Mouse (Mus musculus) CH12.LX (cell line): ENCODE data around the gene Ogdh. TPM values are rescaled to one million over a fixed set of nuclear protein-coding genes. Genes with fewer than 3 reads are reported as not detected.
"Not testable (repeated sequence)": the region's sequence is repeated elsewhere in the genome, so short reads cannot be mapped to it uniquely, and the experiment has no call there.

Experiments used
- DNase-seq: peaks from one replicate; pipeline ENCODE4 v3.0.0-alpha.2; 2013; ENCODE audit errors: extremely low read depth
- H3K27ac ChIP-seq: 2 replicates; pipeline ENCODE4 v1.5.1; 2012; ENCODE audit warnings: low read depth, mild to moderate bottlenecking, control low read depth, moderate library complexity; ENCODE audit not compliant: insufficient read depth
- H3K27me3 ChIP-seq: replicated peaks from 2 replicates; pipeline ENCODE3; 2012; ENCODE audit warnings: inconsistent platforms
- H3K36me3 ChIP-seq, 2 experiments: replicated peaks in 1 of 2; 2 replicates each; pipeline versions ENCODE3 to v1.6.1; 2012; ENCODE audit warnings: inconsistent platforms in 1 of 2, low read length in 1 of 2, mild to moderate bottlenecking in 1 of 2, mixed read lengths in 1 of 2, moderate library complexity in 1 of 2; ENCODE audit not compliant: control insufficient read depth in 1 of 2, insufficient read depth in 1 of 2
- H3K4me1 ChIP-seq, 2 experiments: 2 replicates each; pipeline ENCODE4 v1.6.1; 2012; ENCODE audit warnings: inconsistent platforms in 1 of 2, moderate library complexity in 1 of 2; ENCODE audit not compliant: insufficient read depth in 2 of 2, control insufficient read depth in 1 of 2
- H3K4me2 ChIP-seq: 2 replicates; pipeline ENCODE4 v1.6.1; 2012; ENCODE audit warnings: low read depth, mild to moderate bottlenecking, control low read depth; ENCODE audit not compliant: poor library complexity, insufficient read depth, severe bottlenecking
- H3K4me3 ChIP-seq, 3 experiments: fragments of 150-350 bp in 1 of 3; sonication (generic) in 1 of 3; replicated peaks in 1 of 3; 2 replicates each; pipeline versions ENCODE3 to v1.5.1; 2011 to 2012; ENCODE audit warnings: low read depth in 2 of 3, low read length in 2 of 3, mild to moderate bottlenecking in 2 of 3, moderate library complexity in 2 of 3, control low read depth in 1 of 3, improper control_type of control experiment in 1 of 3, inconsistent platforms in 1 of 3, mixed read lengths in 1 of 3; ENCODE audit not compliant: poor library complexity in 1 of 3
- H3K79me2 ChIP-seq: replicated peaks from 2 replicates; pipeline ENCODE4 v1.6.1; 2012; ENCODE audit warnings: mild to moderate bottlenecking, moderate library complexity; ENCODE audit not compliant: control insufficient read depth, poor library complexity, insufficient read depth, severe bottlenecking; ENCODE audit errors: extremely low read depth
- H3K9ac ChIP-seq: 2 replicates; pipeline ENCODE4 v1.6.1; 2012; ENCODE audit warnings: low read depth, mild to moderate bottlenecking, control low read depth, moderate library complexity; ENCODE audit not compliant: insufficient read depth
- H3K9me3 ChIP-seq: replicated peaks from 2 replicates; pipeline ENCODE3; 2012; ENCODE audit warnings: low read length, inconsistent platforms, mixed read lengths
- CHD2 ChIP-seq: IDR thresholded peaks from 2 replicates; pipeline ENCODE4 v1.6.1; 2011; ENCODE audit warnings: low read length, improper control_type of control experiment
- ELF1 ChIP-seq: IDR thresholded peaks from 2 replicates; pipeline ENCODE4 v1.6.1; 2014; ENCODE audit warnings: low read depth, mild to moderate bottlenecking, inconsistent platforms, low read length, improper control_type of control experiment
- ETS1 ChIP-seq: conservative IDR thresholded peaks from 2 replicates; pipeline ENCODE4 v1.6.1; 2012; ENCODE audit warnings: low read depth, mild to moderate bottlenecking, inconsistent platforms, low read length, improper control_type of control experiment, moderate library complexity
- GABPA ChIP-seq: IDR thresholded peaks from 2 replicates; pipeline ENCODE4 v1.6.1; 2012; ENCODE audit warnings: low read depth, low read length, improper control_type of control experiment, inconsistent platforms; ENCODE audit not compliant: insufficient replicate concordance
- HCFC1 ChIP-seq: IDR thresholded peaks from 2 replicates; pipeline ENCODE4 v1.6.1; 2012; ENCODE audit warnings: low read depth, mild to moderate bottlenecking, inconsistent platforms, low read length, improper control_type of control experiment
- JUN ChIP-seq: IDR thresholded peaks from 2 replicates; pipeline ENCODE4 v1.6.1; 2011; ENCODE audit warnings: low read depth, mild to moderate bottlenecking, low read length, improper control_type of control experiment, moderate library complexity; ENCODE audit not compliant: insufficient read depth
- KAT2A ChIP-seq: IDR thresholded peaks from 2 replicates; pipeline ENCODE4 v1.6.1; 2012; ENCODE audit warnings: low read length, improper control_type of control experiment, inconsistent platforms; ENCODE audit not compliant: insufficient replicate concordance
- MAX ChIP-seq: IDR thresholded peaks from 2 replicates; pipeline ENCODE4 v1.6.1; 2011; ENCODE audit warnings: low read length, improper control_type of control experiment
- MAZ ChIP-seq: IDR thresholded peaks from 2 replicates; pipeline ENCODE4 v1.6.1; 2012; ENCODE audit warnings: low read depth, mild to moderate bottlenecking, inconsistent platforms, low read length, improper control_type of control experiment, moderate library complexity
- NELFE ChIP-seq: IDR thresholded peaks from 2 replicates; pipeline ENCODE4 v1.6.1; 2011; ENCODE audit warnings: low read depth, low read length, improper control_type of control experiment
- RAD21 ChIP-seq: IDR thresholded peaks from 2 replicates; pipeline ENCODE4 v1.6.1; 2011; ENCODE audit warnings: low read depth, mild to moderate bottlenecking, low read length, improper control_type of control experiment, moderate library complexity
- SIN3A ChIP-seq: IDR thresholded peaks from 2 replicates; pipeline ENCODE4 v1.6.1; 2012; ENCODE audit warnings: low read length, improper control_type of control experiment, inconsistent platforms
- TBP ChIP-seq: conservative IDR thresholded peaks from 2 replicates; pipeline ENCODE4 v1.6.1; 2011; ENCODE audit warnings: low read depth, low read length, improper control_type of control experiment
- USF1 ChIP-seq: IDR thresholded peaks from 2 replicates; pipeline ENCODE4 v1.6.1; 2014; ENCODE audit warnings: low read depth, mild to moderate bottlenecking, inconsistent platforms, low read length, improper control_type of control experiment
- USF2 ChIP-seq: conservative IDR thresholded peaks from 2 replicates; pipeline ENCODE4 v1.6.1; 2011; ENCODE audit warnings: low read depth, low read length, improper control_type of control experiment
- ZC3H11A ChIP-seq: IDR thresholded peaks from 2 replicates; pipeline ENCODE4 v1.6.1; 2012; ENCODE audit warnings: low read depth, mild to moderate bottlenecking, inconsistent platforms, low read length, improper control_type of control experiment
- dilution Hi-C: fragments of 300-500 bp; cut with MboI; formaldehyde crosslinking; loops from 2 replicates; pipeline ENCODE4 v1.14.3; 2020; ENCODE audit warnings: low sequenced_read_pairs; ENCODE audit not compliant: extremely low pct_unique_long_range_greater_than_20kb, extremely low pct_ligation_motif_present
- in situ Hi-C: fragments of 300-500 bp; cut with MboI; formaldehyde crosslinking; loops from 3 replicates; pipeline ENCODE4 v1.14.3; 2019; ENCODE audit warnings: low sequenced_read_pairs, low pct_ligation_motif_present, low pct_unique_long_range_greater_than_20kb, mixed read lengths
- polyA plus RNA-seq: library from polyadenylated mRNA; unstranded; fragments of >175 nt; gene quantifications from 2 replicates; pipeline ENCODE4 v1.2.1, GENCODE M21; 2012; ENCODE audit warnings: low read depth; ENCODE audit not compliant: insufficient read length
- total RNA-seq, 2 experiments: library from RNA; depleted of rRNA; stranded (reverse); fragments of 300-350 nt in 1 of 2; fragments of >200 nt in 1 of 2; gene quantifications; 2 replicates each; pipeline ENCODE4 v1.2.3; 2012 to 2014

The Ogdh gene
- total and polyA plus RNA-seq, 3 experiments = 47.1 to 173 (median 120) TPM

GRCm38 (mm10) chr11:6252248-6252647 lies 39.2 kb upstream of the Ogdh start:
- no peaks in the 10 kb centered on the region for H3K9me3 ChIP-seq
- H3K4me3 ChIP-seq = no peak overlapping the region
- no peak overlapping the region for H3K9ac ChIP-seq
- dilution Hi-C loops = no loop called here
- H3K79me2 ChIP-seq = no peaks in the 10 kb centered on the region
- in situ Hi-C loops = no loop called here
- no peak overlapping the region for H3K27ac ChIP-seq
- no peaks in the 10 kb centered on the region for H3K4me1 ChIP-seq
- DNase-seq = no peak
- TF ChIP-seq GABPA = no peak
- no peaks in the 10 kb centered on the region for H3K27me3 ChIP-seq
- H3K36me3 ChIP-seq = peaks cover 0 to 10% of the 10 kb centered on the region in 2 experiments
- H3K4me2 ChIP-seq = no peak overlapping the region

GRCm38 (mm10) chr11:6252824-6253223 lies 38.6 kb upstream of the Ogdh start:
- in situ Hi-C loops = no loop called here

GRCm38 (mm10) chr11:6254602-6255001 lies 36.8 kb upstream of the Ogdh start:
- H3K4me1 ChIP-seq, in situ Hi-C loops, H3K27ac ChIP-seq, H3K27me3 ChIP-seq, H3K4me2 ChIP-seq, H3K4me3 ChIP-seq, H3K9me3 ChIP-seq, H3K79me2 ChIP-seq, DNase-seq, H3K9ac ChIP-seq, dilution Hi-C loops: not testable (repeated sequence)
- peaks cover 21 to 34% of the 10 kb centered on the region in 2 experiments for H3K36me3 ChIP-seq

More at GRCm38 (mm10) chr11:6252824-6253223, 38.6 kb upstream of the Ogdh start:
- dilution Hi-C loops = no loop called here
- no peak overlapping the region for H3K4me2 ChIP-seq
- H3K79me2 ChIP-seq = no peaks in the 10 kb centered on the region
- TF ChIP-seq NELFE (no peak), MAX (no peak), ZC3H11A (no peak), USF1 (no peak), TBP (no peak), JUN (no peak), USF2 (no peak), SIN3A (no peak), ETS1 (no peak), ELF1 (no peak), KAT2A (no peak), RAD21 (no peak), MAZ (no peak), HCFC1 (no peak), CHD2 (no peak)
- H3K27me3 ChIP-seq = no peaks in the 10 kb centered on the region
- no peak overlapping the region for H3K9ac ChIP-seq
- no peak overlapping the region for H3K4me3 ChIP-seq
- H3K36me3 ChIP-seq = peaks cover 4 to 16% of the 10 kb centered on the region in 2 experiments
- no peak overlapping the region for H3K27ac ChIP-seq
- no peak for DNase-seq
- H3K9me3 ChIP-seq = no peaks in the 10 kb centered on the region
- no peaks in the 10 kb centered on the region for H3K4me1 ChIP-seq
